Mouse (Mus musculus): Measurements from ENCODE around the gene Amz2.
"Not testable (repeated sequence)": the region's sequence is repeated elsewhere in the genome, so short reads cannot be mapped to it uniquely, and the experiment has no call there.

Gene Amz2

GRCm38 (mm10) chr11:109470921-109471861 is 45.4 kb downstream of the Amz2 start:
- no peak for DNase-seq (ENCODE audit: low spot score in 2 of 2)

DNA sequence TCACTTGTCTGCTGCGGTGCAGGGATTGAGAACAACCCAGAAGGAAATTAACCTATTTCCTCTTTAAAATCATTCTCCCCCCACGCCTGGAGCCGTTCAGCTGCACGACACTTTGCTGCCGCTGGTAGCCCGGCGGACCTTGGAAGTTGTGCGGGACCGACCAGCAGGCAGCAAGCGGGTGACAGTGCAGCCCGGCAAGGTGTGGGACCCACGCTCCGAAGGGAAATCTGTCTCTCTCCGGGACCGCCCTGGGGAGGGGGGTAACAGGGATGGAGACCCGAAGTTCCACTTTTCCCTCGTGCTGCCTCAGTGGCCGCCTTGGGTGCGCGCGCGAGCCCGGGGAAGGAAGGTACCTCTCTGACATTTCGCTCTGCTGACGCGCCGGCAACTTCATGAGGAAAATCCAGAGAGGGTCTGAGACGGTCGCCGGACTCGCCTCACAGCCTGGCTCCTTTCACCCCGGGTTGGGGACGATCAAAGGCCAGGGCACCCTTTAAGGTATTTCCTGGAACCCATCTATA is 46.5 kb downstream of the Amz2 start:
- no peak for DNase-seq (ENCODE audit: low spot score in 2 of 2)

DNA sequence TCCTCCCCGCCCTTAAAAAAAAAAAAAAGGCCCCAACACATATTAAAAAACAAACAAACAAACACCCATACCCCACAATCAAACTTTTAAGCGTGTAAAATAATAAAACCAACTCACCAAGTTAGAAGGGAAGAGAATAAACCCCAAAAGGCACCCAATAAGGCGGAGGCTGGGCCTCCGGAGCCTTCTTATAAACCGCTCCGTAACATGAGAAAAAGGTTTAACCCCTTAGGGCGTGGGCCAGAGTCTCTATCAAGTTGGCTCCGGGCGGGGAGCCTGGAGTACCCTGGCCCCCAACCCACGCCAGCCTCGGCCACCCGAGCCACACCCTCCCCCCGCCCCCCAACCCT is 47.0 kb downstream of the Amz2 start:
- DNase-seq (ENCODE audit: low spot score in 2 of 2), result peak in 1 of 2 experiments; percentile 47

DNA sequence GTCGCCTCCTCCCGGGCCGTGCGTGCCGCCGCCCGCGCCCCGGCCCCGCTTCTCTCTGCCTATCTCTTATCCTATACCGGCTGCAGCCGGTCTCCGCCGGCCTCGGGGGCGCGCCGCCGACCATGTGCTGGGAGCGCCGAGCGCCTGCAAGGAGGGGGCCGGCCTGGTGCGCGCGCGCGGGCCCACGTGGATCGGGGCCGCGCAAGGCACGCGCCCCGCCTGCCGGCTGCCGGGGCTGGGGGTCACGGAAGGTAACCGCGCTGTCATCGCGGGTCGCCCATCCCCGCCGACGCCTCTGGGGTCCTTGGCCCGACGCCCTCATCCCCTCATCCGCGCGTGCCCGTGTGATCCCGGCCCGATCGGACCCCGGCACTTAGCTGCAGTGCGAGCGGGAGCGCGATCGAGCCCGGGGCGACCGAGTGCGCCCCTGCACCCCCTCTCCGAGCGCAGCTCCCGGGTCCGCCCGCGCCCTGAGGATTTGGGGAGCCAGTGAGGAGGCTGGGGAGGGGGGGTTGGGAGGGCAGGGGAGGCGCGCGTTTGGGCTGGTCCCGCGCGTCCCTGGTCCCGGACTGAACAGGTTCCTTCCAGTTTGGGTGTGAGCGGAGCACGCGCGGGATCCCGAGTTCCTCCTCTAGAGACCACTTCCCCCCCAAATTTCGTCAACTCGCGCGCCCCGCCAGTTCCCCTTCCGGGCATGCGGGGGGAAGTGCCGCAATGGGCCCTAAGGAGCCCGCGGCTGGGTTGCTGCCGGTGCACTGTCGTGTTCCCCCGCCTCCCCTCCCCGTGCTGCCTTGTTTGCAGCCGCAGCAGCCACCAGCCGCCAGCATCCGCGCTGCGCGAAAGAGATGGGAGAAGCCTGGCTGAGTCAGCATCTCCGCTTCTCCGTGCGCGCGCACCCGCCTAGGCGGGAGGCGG is 47.7 kb downstream of the Amz2 start, which contains the start of the genes Arsg and Slc16a6:
Arsg (plus strand) TSS at position 204 of the 915 bp plus-strand sequence.
Slc16a6 (minus strand) TSS at position 428 of the 915 bp plus-strand sequence.
- DNase-seq (ENCODE audit: low spot score in 2 of 2), result peak; percentile 77 to 85

- DNase-seq (ENCODE audit: low spot score in 2 of 2), result no peak
Measured at GRCm38 (mm10) chr11:109474086-109474742, 48.5 kb downstream of the Amz2 start.

GRCm38 (mm10) chr11:109474836-109475235 is 49.1 kb downstream of the Amz2 start:
- DNase-seq (ENCODE audit: low spot score in 2 of 2), result no peak

GRCm38 (mm10) chr11:109475717-109476116 is 50.0 kb downstream of the Amz2 start:
- DNase-seq (ENCODE audit: low spot score in 2 of 2), result no peak

DNA sequence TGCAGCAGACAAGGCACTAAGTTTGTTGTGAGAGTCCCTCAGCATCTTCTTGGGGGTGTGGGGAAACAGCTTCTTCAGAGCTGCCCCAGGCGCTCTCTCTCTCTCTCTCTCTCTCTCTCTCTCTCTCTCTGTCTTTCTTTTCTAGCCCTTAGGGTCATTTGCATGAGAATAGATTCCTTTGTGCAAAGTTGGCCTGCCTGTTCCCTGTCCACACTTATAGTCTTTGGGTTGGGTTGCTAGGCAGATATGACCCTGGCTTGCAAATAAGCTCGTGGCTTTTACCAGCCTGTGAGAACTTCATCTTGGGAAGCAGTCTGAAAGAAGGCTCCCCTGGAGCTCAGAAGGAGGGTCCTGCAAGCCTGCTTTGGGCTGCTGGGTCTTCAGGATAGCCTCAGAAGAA is 50.5 kb downstream of the Amz2 start:
- DNase-seq (ENCODE audit: low spot score in 2 of 2), result no peak

DNA sequence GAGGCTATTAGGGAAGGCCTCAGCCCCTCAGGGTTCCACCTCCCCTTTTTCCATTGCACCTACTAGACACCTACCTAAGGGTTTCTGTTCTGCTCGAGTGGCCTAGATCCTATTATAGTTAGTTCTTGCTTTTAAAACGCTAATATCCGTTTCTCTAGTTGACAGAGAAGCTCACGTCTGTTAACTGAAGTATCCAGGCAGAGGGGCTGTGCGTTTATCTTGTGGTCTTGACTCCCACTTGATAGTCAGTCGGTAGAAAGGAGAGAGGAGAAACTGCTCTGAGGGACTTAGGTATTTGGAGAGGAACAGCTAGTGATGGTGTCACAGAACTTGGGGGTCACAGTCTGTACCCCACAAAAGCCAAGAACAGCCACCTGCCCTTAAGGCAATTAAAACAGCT is 50.9 kb downstream of the Amz2 start:
- no peak for DNase-seq (ENCODE audit: low spot score in 2 of 2)

DNA sequence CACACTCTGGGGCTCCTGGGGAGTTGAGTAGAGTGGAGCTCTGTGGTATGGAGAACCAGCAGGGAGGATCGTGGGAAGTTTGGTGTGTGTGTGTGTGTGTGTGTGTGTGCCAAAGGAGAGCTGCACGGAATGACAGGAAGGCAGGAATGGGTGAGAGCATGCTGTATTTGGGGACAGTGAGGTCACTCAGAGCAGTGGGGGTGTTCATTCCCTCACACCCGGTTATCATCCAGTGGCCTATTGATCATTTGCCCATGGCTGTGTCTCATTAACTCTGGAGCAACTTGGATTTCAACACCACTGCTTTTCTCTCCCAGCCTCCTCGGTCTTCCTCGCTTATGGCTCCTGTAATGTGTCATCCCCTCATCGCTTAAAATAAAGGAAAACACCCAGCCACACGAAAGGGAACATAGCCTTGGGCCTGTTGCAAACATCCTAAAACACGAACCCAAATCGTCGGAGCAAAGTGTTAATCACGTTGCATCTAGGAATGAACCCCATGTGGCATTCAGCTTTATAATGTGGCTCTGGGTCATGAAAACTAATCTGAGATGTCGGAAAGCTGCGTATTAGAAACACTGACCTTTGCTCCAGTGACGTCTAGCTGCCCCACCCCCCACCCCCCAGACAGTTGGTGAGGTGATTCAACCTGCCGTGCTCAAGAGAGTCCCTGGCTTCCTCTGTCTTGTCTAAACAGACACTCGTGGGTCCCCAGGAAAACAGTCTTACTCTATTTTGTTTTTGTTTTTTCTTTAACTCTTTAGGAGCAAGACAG is 52.0 kb downstream of the Amz2 start:
- DNase-seq (ENCODE audit: low spot score in 2 of 2), result no peak

DNA sequence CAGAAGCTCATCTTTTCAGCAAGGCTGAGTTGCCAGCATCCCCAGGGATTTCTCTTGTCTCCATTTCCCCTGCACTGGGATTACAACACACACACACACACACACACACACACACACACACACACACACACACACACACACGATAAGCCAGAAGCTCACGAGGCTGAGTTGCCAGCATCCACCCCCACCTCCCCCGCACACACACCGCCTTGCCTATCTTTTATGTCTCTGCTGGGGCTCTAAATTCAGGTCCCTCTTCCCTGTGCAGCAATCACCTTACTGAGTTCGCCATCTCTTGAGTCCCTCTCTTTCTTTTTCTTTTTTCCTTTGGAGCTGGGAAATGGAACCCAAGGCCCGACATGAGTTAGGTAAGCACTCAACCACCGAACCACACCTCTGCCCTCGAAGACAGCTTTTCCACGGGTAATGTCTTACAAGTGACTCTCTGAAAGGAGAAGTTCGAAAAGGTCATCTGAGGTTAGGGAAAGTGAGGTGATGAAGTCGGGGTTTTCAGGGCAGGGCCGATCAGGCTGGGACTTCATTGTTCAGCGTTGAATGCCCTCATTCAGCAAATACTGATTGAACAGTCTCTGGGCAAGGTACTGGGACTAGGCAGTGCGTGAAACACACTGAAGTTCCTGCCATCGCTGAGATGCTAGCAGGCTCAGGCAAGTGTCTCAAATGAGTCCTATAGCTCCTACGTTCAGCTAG is 54.0 kb downstream of the Amz2 start:
- no peak for DNase-seq (ENCODE audit: low spot score in 2 of 2)

GRCm38 (mm10) chr11:109480440-109480839 is 54.7 kb downstream of the Amz2 start:
- DNase-seq (ENCODE audit: low spot score in 2 of 2), result no peak

- DNase-seq (ENCODE audit: low spot score in 2 of 2), result peak; percentile 60 to 77
Measured at GRCm38 (mm10) chr11:109485398-109486045, 59.8 kb downstream of the Amz2 start.

DNA sequence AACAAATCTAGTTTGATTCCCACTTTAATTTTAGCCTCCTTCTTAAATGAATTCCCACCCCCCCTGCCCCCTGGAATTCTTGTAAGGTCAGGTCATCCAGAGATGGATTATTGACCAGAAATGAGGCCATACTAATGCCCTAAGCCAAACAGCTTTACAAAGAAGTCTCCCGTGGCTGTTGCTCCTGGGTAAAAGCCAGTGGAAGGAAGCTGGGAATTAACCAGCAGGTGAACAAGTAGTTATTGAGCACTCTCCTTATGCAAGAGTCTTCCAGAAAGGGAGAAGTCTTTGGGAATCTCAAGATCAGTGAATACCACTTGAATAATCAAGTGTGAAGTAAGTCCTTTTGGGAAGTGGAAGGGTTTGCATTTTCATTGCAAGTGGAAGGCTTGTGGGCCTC is 61.4 kb downstream of the Amz2 start:
- DNase-seq (ENCODE audit: low spot score in 2 of 2), result no peak

GRCm38 (mm10) chr11:109487991-109488684 is 62.4 kb downstream of the Amz2 start:
- no peak for DNase-seq (ENCODE audit: low spot score in 2 of 2)

DNA sequence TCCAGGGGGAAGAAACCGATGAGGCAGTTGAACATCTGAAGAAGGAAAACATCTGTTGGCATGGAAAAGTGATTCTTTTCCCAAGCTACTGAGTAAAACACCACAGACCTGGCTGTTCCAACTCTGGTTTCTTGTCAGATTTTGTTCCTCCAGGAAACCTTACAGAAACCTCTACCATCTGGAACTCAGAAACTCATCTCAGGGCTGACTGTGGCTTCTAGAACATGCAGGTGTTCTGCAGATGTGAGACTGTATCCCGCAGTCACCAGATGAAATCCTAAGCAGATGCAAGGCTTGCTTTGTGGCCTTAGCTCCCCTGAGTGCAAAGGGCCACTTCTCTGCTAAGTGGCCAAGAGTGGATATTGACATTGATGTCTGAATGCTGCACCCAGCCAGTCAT is 64.0 kb downstream of the Amz2 start:
- no peak for DNase-seq (ENCODE audit: low spot score in 2 of 2)

DNA sequence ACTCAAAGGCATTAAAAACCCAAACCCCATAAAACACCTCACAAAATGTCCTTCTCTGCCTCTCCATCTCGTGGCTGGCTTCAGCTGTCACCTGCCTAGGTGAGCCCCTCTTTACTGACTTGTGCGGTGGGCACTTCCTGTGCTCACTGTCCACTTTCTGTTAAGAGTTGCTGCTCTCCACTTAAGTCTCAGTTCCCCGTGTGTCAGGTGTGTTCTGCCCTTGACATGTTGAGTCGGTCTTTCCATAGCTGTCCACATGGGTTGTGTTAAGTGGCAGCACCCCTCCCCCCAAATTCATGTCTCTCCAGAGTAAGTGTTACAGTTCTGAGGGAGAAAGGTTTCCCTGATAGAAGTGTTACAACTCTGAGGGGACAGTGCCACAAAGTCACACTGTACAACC is 66.1 kb downstream of the Amz2 start:
- no peak for DNase-seq (ENCODE audit: low spot score in 2 of 2)

DNA sequence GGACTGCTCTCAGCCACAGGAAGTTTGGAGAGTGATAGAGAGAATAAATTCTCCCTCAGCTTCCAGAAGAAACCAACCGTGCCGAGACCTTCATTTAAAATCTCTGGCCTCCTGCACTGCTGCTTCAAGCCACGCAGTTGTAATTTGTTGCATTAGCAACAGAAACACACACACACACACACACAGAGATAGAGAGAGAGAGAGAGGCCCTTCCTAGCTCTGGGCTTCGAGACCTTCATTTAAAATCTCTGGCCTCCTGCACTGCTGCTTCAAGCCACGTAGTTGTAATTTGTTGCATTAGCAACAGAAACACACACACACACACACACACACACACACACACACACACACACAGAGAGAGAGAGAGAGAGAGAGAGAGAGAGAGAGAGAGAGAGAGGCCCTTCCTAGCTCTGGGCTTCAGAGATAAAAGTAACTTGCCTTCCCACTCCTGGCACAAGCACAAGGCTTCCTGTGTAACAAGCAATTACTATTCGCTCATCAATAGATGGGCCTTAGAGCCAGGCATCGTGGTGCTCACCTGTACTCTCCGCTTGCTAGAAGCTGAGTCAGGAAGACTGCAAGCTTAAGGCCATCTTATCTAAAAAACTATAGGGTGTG is 67.2 kb downstream of the Amz2 start:
- DNase-seq (ENCODE audit: low spot score in 2 of 2), result not testable (repeated sequence)
